Mouse (Mus musculus): ENCODE data around the gene Wdr83os.
A peak's percentile ranks its signal among the peaks of the same experiment; 100 is the strongest.

DNA sequence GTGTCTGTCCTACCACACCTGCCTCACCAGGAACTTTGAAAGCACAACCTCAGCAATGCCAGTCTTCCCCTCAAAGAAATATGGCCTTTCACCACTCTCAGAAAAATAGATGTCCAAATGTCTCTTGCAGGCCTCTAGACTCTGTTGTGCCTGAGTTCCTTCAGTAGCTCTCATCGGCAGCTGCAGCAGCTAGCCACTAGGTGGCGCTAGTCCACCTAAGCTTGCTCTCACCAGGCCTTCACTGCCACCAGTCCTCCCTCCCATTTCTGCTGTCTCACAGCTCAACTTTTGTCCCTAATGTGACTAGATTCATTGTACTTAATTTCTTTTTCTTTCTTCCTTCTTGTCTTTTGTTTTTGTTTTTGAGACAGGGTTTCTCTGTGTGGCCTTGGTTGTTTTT, 3.5 kb upstream of the Wdr83os start:
- TF ChIP-seq CTCF (IDR thresholded peaks at IDR 0.05; ENCODE audit: extremely low read depth, insufficient read length, insufficient replicate concordance, low read depth, low read length): peak; percentile 96
- no peak for TF ChIP-seq POLR2A (IDR thresholded peaks at IDR 0.05; ENCODE audit: low read depth, low read length)

All from small intestine, adult 2 months (tissue).